Mouse (Mus musculus) lung, embryonic 15.5 days (tissue): ENCODE results near the gene Retreg1. TPM values are rescaled to one million over a fixed set of nuclear protein-coding genes. Genes with fewer than 3 reads are reported as not detected.
A peak's percentile ranks its signal among the peaks of the same experiment; 100 is the strongest.

Source experiments
- ATAC-seq: fragments of 200-750 bp; cut with Nextera tagmentation; 2 replicates; pipeline ENCODE4 v1.8.0; 2017; ENCODE audit warnings: moderate number of reproducible peaks, borderline replicate concordance; ENCODE audit not compliant: low FRiP score, low TSS enrichment; ENCODE audit errors: extremely low read depth
- H3K27ac ChIP-seq: fragments of 300-500 bp; sonication (generic); 2 replicates; pipeline ENCODE4 v1.5.1; 2015; ENCODE audit warnings: moderate library complexity, mild to moderate bottlenecking, inconsistent platforms
- H3K27me3 ChIP-seq: fragments of 300-500 bp; sonication (generic); 2 replicates; pipeline ENCODE4 v1.6.1; 2015; ENCODE audit warnings: inconsistent platforms
- H3K36me3 ChIP-seq: fragments of 300-500 bp; sonication (generic); 2 replicates; pipeline ENCODE4 v1.6.1; 2015; ENCODE audit warnings: inconsistent platforms
- H3K4me1 ChIP-seq: fragments of 300-500 bp; sonication (generic); 2 replicates; pipeline ENCODE4 v1.6.1; 2015; ENCODE audit warnings: inconsistent platforms
- H3K4me2 ChIP-seq: fragments of 300-500 bp; sonication (generic); 2 replicates; pipeline ENCODE4 v1.6.1; 2015; ENCODE audit warnings: inconsistent platforms, mild to moderate bottlenecking, moderate library complexity
- H3K4me3 ChIP-seq: fragments of 300-500 bp; sonication (generic); 2 replicates; pipeline ENCODE4 v1.5.1; 2015; ENCODE audit warnings: mild to moderate bottlenecking, inconsistent platforms
- H3K9ac ChIP-seq: fragments of 300-500 bp; sonication (generic); 2 replicates; pipeline ENCODE4 v1.6.1; 2015; ENCODE audit warnings: inconsistent platforms
- H3K9me3 ChIP-seq: fragments of 300-500 bp; sonication (generic); 2 replicates; pipeline ENCODE4 v1.6.1; 2016; ENCODE audit warnings: inconsistent platforms
- WGBS: fragments of 180-500 bp; shearing (Covaris S2); methylation state at CpG from one replicate; pipeline ENCODE4 v1.1.7; 2015; 5-methylcytosine and 5-hydroxymethylcytosine counted together
- polyA plus RNA-seq: library from polyadenylated mRNA; unstranded; fragments of >200 nt; fragmentation: Nextera tagmentation; extraction: Ambion mirVana; gene quantifications from 2 replicates; pipeline ENCODE4 v1.2.1, GENCODE M21; 2015

The Retreg1 gene
- 8.0 TPM in 2 replicates for polyA plus RNA-seq

DNA sequence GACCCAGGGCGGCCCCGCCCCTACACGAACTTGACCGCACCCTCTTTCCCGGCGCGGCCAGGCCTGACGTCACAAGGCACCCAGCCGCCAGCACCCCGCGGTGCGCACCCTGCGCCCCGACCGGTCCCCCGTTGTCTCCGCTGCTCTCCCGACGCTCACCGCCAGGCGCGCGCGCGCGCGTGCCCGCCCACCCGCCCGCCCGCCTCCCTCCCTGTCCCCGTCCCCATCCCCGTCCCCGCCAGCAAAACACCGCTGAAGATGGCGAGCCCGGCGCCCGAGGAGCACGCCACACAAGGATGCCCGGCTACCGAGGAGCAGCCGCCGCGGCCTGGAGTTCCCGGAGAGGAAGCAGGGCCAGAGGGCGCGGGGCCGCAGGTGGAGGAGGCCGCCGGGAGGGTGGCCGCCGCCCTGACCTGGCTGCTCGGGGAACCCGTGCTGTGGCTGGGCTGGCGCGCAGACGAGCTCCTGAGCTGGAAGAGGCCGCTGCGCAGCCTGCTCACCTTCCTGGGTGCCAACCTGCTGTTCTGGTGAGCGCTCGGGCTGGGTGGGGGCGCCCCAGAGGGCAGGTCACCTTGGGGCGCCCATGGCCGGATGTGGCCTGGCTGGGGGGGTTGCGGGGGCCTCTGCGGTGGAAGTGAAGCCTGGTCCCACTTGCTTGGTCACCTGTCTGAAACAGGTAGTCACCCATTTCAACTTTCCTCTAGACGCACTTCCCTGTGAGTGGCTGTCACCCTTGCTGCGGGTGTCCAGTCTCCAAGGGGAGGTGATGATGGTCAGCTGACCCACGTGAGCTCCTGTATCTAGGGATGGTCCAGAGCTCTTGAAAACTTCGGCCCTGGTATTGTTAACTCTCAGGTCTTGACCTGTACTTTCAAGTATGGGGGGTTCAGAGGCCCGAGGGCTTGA lies at the start of gene Retreg1:
Gene Retreg1, plus strand, starts transcription at position 95 of the 906 bp plus-strand sequence.
- WGBS, result under 1% methylated on average over 71 of the region's 72 CpGs
- Histone ChIP-seq H3K27me3 (peaks cover 19% of the 10 kb centered on the region), H3K9ac (peak within 1 kb of the TSS; percentile 63), H3K4me3 (peak within 1 kb of the TSS; percentile 72), H3K27ac (peak within 1 kb of the TSS; percentile 83), H3K36me3 (no peaks in the 10 kb centered on the region), H3K4me1 (peaks cover 19% of the 10 kb centered on the region), H3K9me3 (no peaks in the 10 kb centered on the region), H3K4me2 (peak within 1 kb of the TSS; percentile 96)
- ATAC-seq, result peak; percentile 86

DNA sequence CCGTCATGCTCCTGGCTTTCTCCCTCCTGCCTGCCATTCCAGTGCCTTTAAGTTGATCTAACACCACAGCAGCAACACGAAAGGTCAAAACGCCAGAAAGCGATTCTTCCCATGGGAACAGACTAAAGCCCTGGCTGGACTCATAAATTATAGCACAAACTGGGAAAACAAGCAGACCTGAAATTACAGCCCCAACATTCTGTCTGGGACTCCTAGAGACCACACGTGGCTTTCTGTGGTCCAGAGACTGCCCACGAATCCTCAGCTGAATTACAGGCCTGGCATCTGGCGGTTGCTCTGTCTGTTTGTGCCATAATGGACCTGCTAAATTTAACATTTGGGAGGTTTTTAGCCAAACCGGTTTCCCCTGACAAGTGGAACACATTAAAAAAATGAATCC lies 48.9 kb upstream of the Retreg1 start:
- Histone ChIP-seq H3K9me3 (no peaks in the 10 kb centered on the region), H3K27me3 (no peaks in the 10 kb centered on the region), H3K4me1 (no peaks in the 10 kb centered on the region), H3K9ac (no peak overlapping the region), H3K36me3 (peaks cover 80% of the 10 kb centered on the region), H3K27ac (no peak overlapping the region), H3K4me3 (no peak overlapping the region), H3K4me2 (no peak overlapping the region)
- WGBS, result 82% methylated on average over 8 of the region's 8 CpGs
- ATAC-seq, result no peak

DNA sequence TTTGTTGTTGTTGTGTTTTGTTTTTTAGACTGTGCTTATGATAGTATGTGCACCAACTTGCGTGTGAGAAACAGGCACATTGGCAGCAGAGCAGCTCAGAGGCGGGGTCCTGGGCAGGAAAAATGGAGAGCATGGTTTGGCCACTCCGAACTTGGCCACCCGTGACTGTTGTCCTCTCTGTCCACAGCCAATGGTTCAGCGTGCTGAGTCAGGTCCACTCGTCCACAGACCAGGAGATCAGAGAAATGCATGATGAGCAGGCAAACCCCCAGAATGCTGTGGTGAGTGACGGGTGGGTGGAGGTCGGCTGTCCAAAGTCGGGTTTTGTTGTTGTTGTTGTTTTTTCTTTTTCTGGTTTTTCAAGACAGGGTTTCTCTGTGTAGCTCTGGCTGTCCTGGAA lies 47.5 kb upstream of the Retreg1 start:
- Histone ChIP-seq H3K4me3 (no peak overlapping the region), H3K36me3 (peaks cover 77% of the 10 kb centered on the region)
- ATAC-seq, result no peak

DNA sequence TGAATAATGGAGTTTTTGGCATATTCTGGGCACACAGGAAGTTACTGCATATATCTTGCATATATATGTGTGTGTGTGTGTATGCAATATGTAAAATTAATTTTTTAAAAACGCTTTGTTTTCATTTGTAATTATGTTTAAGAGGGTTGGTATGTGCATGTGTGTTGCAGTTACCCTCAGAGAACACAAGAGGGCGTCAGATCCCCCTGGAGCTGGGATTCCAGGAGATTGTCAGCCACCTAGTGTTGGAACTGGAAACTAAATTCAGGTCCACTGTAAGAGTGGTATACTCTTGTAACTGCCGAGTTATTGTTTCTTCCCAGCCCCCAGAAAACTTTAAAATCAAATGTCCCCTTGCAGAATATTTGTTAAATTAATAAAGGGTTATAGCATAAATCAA lies 46.6 kb upstream of the Retreg1 start:
- Histone ChIP-seq H3K27me3 (no peaks in the 10 kb centered on the region), H3K36me3 (peaks cover 79% of the 10 kb centered on the region), H3K9me3 (no peaks in the 10 kb centered on the region), H3K9ac (no peak overlapping the region), H3K4me3 (no peak overlapping the region), H3K4me1 (no peaks in the 10 kb centered on the region), H3K27ac (no peak overlapping the region), H3K4me2 (no peak overlapping the region)
- WGBS, result 58% methylated on average over 3 of the region's 3 CpGs
- no peak for ATAC-seq

More for the DNA sequence above, 47.5 kb upstream of the Retreg1 start:
- no peak overlapping the region for H3K27ac ChIP-seq
- no peaks in the 10 kb centered on the region for H3K27me3 ChIP-seq
- WGBS, result 92% methylated on average over 9 of the region's 9 CpGs
- no peaks in the 10 kb centered on the region for H3K4me1 ChIP-seq
- no peaks in the 10 kb centered on the region for H3K9me3 ChIP-seq
- H3K9ac ChIP-seq, result no peak overlapping the region
- no peak overlapping the region for H3K4me2 ChIP-seq

DNA sequence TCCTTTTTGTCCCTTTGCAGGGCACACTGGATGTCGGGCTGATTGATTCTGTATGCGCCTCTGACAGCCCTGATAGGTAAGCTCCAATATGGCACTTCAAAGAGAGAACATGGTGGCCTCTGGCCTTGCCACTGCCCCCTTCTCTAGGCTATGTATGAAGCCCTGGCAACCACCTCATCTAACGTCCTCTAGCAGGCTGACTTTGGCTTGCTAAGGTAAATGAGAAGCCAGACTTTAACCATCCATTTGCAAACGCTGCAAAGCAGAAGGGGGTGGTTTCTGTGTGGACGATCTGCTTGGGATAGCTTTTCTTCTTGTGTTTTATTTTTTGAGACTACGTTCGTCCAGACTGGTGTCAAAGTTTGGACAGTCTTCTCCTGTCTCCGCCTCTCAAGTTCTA lies 45.8 kb upstream of the Retreg1 start:
- no peak overlapping the region for H3K4me3 ChIP-seq
- H3K27me3 ChIP-seq, result no peaks in the 10 kb centered on the region
- H3K4me2 ChIP-seq, result no peak overlapping the region
- peaks cover 85% of the 10 kb centered on the region for H3K36me3 ChIP-seq
- ATAC-seq, result no peak
- no peak overlapping the region for H3K27ac ChIP-seq
- WGBS, result 84% methylated on average over 8 of the region's 8 CpGs
- H3K4me1 ChIP-seq, result no peaks in the 10 kb centered on the region
- no peak overlapping the region for H3K9ac ChIP-seq
- no peaks in the 10 kb centered on the region for H3K9me3 ChIP-seq

DNA sequence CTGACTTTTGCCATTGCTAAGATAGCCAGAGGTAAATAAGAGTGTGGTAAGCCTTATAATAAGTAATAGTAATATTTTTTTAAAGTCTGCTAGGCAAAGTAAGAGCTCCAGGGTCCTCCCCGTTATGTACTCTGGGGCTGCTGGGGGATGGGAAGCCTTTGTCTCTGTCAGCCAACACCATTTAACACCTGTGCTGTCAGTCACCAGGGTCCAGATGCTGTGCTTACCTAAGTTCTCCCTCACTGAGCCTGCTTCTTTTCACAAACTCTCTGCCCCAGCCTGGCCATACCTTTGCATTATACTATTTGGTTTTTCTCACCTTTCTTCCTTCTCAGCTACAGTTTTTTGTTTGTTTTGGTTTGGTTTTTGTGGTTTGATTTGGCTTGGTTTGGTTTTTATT lies 45.1 kb upstream of the Retreg1 start:
- Histone ChIP-seq H3K27ac (no peak overlapping the region), H3K36me3 (peaks cover 88% of the 10 kb centered on the region), H3K9me3 (no peaks in the 10 kb centered on the region), H3K27me3 (no peaks in the 10 kb centered on the region), H3K9ac (no peak overlapping the region), H3K4me2 (no peak overlapping the region), H3K4me3 (no peak overlapping the region), H3K4me1 (no peaks in the 10 kb centered on the region)
- 78% methylated on average over 1 of the region's 1 CpGs for WGBS
- no peak for ATAC-seq

DNA sequence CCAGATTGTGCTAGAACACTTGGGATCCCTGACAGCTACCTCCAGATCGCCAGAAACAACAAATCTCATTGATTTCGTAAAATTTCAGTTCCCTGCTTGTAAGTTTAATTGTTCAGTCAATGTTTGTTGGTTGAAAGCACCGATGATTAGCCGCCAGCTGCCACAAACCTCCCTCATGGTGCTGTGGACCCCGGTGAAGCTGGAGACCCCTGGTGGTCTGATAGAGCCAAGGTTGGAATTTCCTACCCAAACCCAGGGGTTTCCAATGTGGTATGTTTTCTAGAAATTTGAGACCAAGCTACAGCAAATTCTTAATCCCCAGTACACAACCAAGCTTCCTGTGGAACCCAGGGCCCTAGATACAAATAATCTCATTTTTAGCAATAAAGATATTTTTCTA lies 41.3 kb upstream of the Retreg1 start:
- no peak overlapping the region for H3K4me3 ChIP-seq
- ATAC-seq, result no peak
- H3K27ac ChIP-seq, result no peak overlapping the region
- H3K4me1 ChIP-seq, result no peaks in the 10 kb centered on the region
- H3K27me3 ChIP-seq, result no peaks in the 10 kb centered on the region
- no peaks in the 10 kb centered on the region for H3K9me3 ChIP-seq
- no peak overlapping the region for H3K9ac ChIP-seq
- no peak overlapping the region for H3K4me2 ChIP-seq
- peaks cover 96% of the 10 kb centered on the region for H3K36me3 ChIP-seq
- WGBS, result 86% methylated on average over 5 of the region's 5 CpGs

DNA sequence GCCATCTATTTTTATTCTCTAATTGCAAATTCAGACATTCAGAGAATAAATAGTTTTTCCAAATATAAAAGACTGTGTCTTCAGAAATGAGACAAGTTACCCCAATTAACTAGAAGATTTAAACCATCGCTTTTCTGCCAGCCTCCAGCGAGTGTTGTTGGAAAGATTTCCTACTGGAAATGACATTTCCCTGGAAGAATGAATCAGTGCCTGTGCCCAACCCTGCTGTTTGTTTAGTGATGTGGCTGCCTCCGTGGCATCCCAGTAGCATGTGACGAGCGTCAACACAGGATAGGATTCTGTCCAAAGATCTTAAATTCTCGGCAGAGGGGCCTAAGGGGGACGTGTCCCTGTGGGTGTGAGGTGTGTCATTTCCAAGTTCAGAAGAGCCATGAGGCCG lies 40.8 kb upstream of the Retreg1 start:
- 74% methylated on average over 8 of the region's 8 CpGs for WGBS
- peaks cover 96% of the 10 kb centered on the region for H3K36me3 ChIP-seq

DNA sequence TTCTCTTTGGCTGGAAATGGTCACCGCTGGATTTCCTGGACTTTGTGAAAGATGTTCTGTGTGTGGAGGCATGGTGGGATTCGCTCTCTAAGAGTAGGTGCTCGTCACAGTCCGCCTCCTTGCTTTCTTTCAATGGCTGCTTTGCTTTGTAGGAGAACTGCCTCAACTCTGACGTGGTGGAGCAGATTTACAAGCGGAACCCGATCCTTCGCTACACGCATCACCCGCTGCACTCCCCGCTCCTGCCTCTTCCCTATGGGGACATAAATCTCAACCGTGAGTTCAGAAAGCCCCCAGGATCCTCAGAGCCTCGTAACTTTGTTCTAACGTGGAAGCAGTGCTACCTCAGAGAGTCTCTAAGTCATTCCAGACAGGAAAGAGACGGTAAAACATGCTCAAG lies 39.9 kb upstream of the Retreg1 start:
- Histone ChIP-seq H3K27ac (no peak overlapping the region), H3K4me1 (no peaks in the 10 kb centered on the region), H3K9ac (no peak overlapping the region), H3K4me2 (no peak overlapping the region), H3K4me3 (no peak overlapping the region), H3K27me3 (no peaks in the 10 kb centered on the region), H3K9me3 (no peaks in the 10 kb centered on the region), H3K36me3 (peaks cover 96% of the 10 kb centered on the region)
- no peak for ATAC-seq
- WGBS, result 86% methylated on average over 15 of the region's 15 CpGs

More for the DNA sequence above, 40.8 kb upstream of the Retreg1 start:
- no peak overlapping the region for H3K27ac ChIP-seq
- no peaks in the 10 kb centered on the region for H3K4me1 ChIP-seq
- H3K4me2 ChIP-seq, result no peak overlapping the region
- no peaks in the 10 kb centered on the region for H3K27me3 ChIP-seq
- H3K9me3 ChIP-seq, result no peaks in the 10 kb centered on the region
- no peak for ATAC-seq
- no peak overlapping the region for H3K4me3 ChIP-seq
- no peak overlapping the region for H3K9ac ChIP-seq

DNA sequence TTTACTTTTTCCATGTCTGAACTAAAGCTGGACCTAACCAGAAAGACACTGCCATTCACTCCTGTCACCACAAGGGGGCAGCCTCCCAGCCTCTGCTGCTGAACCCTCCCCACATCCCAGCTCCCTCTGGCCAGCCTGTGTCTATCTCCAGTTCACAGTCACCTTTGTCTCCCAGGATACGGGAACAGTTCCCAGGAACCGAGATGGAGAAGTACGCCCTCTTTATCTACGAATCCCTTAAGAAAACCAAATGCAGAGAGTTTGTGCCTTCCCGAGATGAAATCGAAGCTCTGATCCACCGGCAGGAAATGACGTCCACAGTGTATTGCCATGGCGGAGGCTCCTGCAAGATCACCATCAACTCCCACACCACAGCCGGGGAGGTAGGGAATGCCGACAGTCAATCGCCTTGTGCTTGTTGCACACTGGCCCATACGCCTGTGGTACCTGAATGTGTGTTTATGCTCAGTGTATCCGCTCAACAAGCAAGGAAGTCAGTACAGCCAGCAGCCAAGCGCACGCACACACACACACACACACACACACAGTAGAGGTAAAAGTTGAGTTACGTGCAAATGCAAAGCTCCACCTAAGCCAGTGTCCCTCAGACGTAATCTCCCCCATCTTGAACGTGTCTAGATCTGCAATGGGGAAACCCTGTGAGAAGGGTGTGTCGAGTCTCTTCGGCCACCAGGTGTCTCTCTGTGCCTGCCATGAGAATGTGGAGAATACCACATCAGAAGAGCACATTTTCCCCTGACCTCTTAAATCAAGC lies 37.5 kb upstream of the Retreg1 start:
- Histone ChIP-seq H3K27ac (no peak overlapping the region), H3K27me3 (no peaks in the 10 kb centered on the region), H3K9ac (no peak overlapping the region), H3K36me3 (peaks cover 99% of the 10 kb centered on the region), H3K4me3 (no peak overlapping the region), H3K9me3 (no peaks in the 10 kb centered on the region), H3K4me1 (peaks cover 12% of the 10 kb centered on the region), H3K4me2 (no peak overlapping the region)
- 79% methylated on average over 21 of the region's 21 CpGs for WGBS
- ATAC-seq, result no peak

DNA sequence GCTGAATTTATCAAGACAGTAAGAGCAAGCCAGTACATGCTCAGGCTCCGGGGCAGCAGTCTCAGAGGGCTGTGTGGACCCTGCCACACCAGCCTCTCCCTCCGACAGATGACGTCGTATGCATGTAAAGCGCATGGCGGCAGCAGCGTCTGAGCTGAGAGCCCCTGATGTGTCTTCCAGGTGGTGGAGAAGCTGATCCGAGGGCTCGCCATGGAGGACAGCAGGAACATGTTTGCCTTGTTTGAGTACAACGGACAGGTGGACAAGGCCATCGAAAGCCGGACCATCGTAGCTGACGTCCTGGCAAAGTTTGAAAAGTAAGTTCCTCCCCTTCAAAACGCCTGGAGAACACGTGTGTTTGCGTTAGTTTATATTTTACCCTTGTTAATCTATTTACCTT lies 36.6 kb upstream of the Retreg1 start:
- Histone ChIP-seq H3K36me3 (peaks cover 98% of the 10 kb centered on the region), H3K27ac (no peak overlapping the region), H3K4me2 (no peak overlapping the region), H3K9me3 (no peaks in the 10 kb centered on the region), H3K4me3 (no peak overlapping the region), H3K4me1 (peaks cover 12% of the 10 kb centered on the region), H3K27me3 (no peaks in the 10 kb centered on the region), H3K9ac (no peak overlapping the region)
- 90% methylated on average over 17 of the region's 17 CpGs for WGBS
- ATAC-seq, result no peak

DNA sequence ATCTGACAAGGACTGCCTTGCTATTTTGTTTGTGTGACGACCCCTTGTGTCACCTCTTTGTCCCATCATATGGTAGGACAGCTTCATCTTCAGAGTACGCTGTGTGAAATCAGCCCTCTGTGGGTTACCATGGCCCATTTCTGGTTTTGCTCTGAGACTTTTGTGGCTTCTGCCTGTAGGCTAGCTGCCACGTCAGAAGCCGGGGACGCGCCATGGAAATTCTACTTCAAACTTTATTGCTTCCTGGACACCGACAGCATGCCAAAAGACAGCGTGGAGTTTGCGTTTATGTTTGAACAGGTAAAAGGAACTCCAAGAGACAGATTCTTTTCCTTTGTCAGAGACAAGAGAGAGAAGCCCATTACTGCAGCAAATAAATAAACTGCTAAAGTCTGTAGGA lies 36.1 kb upstream of the Retreg1 start:
- Histone ChIP-seq H3K4me2 (no peak overlapping the region), H3K9me3 (no peaks in the 10 kb centered on the region), H3K4me1 (peaks cover 12% of the 10 kb centered on the region), H3K4me3 (no peak overlapping the region), H3K9ac (no peak overlapping the region), H3K27ac (no peak overlapping the region), H3K27me3 (no peaks in the 10 kb centered on the region), H3K36me3 (peaks cover 98% of the 10 kb centered on the region)
- ATAC-seq, result no peak
- WGBS, result 90% methylated on average over 9 of the region's 9 CpGs
